Mouse (Mus musculus) spleen, adult 2 months (tissue): Measurements from ENCODE around the gene Maneal. TPM values are rescaled to one million over a fixed set of nuclear protein-coding genes. Genes with fewer than 3 reads are reported as not detected.

Experiments used
- DNase-seq, 2 experiments: peaks; one replicate each; pipeline versions ENCODE4 v3.0.0 to v3.0.0-alpha.2; 2012 to 2021; ENCODE audit warnings: low spot score in 2 of 2, low read depth in 1 of 2
- H3K27ac ChIP-seq: fragments of 200-500 bp; 2 replicates; pipeline ENCODE4 v1.5.1; 2012; ENCODE audit warnings: low read length, inconsistent platforms; ENCODE audit not compliant: insufficient read depth
- H3K27me3 ChIP-seq: fragments of 200-500 bp; 2 replicates; pipeline ENCODE4 v1.6.1; 2012; ENCODE audit warnings: mild to moderate bottlenecking, moderate library complexity, low read length, inconsistent platforms; ENCODE audit not compliant: control insufficient read depth, insufficient read depth
- H3K36me3 ChIP-seq: fragments of 200-500 bp; 2 replicates; pipeline ENCODE4 v1.6.1; 2012; ENCODE audit warnings: mild to moderate bottlenecking, low read length, inconsistent platforms; ENCODE audit not compliant: control insufficient read depth, insufficient read depth
- H3K4me1 ChIP-seq: fragments of 200-500 bp; 2 replicates; pipeline ENCODE4 v1.6.1; 2011; ENCODE audit warnings: inconsistent platforms; ENCODE audit not compliant: control insufficient read depth, insufficient read depth, insufficient read length
- H3K4me3 ChIP-seq: fragments of 200-500 bp; 2 replicates; pipeline ENCODE4 v1.5.1; 2011; ENCODE audit warnings: mild to moderate bottlenecking, inconsistent platforms; ENCODE audit not compliant: insufficient read depth, insufficient read length; ENCODE audit errors: extremely low read depth
- CTCF ChIP-seq: fragments of 200-500 bp; IDR thresholded peaks from 2 replicates; pipeline ENCODE4 v1.5.1; 2011; ENCODE audit warnings: mild to moderate bottlenecking, inconsistent platforms; ENCODE audit not compliant: insufficient read depth, insufficient read length, insufficient replicate concordance; ENCODE audit errors: extremely low read depth
- POLR2A ChIP-seq: fragments of 200-500 bp; IDR thresholded peaks from 2 replicates; pipeline ENCODE4 v1.6.1; 2011; ENCODE audit warnings: low read depth, low read length, inconsistent platforms
- WGBS: fragments of 180-500 bp; shearing (Covaris S2); methylation state at CpG from one replicate; pipeline ENCODE4 v1.1.7; 2018; 5-methylcytosine and 5-hydroxymethylcytosine counted together
- polyA plus RNA-seq: library from polyadenylated mRNA; depleted of rRNA; stranded (reverse); fragments of >200 nt; gene quantifications from 2 replicates; pipeline ENCODE4 v1.2.3, GENCODE M21; 2012

The Maneal gene
- polyA plus RNA-seq, 1 experiment, result 0.65 TPM

DNA sequence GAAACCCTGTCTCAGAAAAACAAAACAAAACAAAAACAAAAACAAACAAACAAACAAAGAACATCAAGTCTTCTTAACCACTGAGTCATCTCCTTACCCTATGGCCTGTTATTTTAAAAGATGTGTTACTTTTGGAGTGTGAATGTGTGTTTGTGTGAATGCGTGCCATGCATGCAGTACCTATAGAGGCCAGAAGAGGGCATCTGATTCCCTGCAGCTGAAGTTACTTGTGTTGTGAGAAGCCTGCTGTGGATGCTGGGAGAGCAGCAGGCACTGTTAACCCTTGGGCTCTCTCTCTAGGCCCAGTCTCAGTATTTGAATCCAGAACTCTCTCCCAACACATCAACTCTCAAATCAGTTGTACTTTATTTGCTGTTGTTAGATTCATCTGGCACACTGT, 10.7 kb upstream of the Maneal start:
- H3K4me3 ChIP-seq, result no peak overlapping the region
- no peaks in the 10 kb centered on the region for H3K36me3 ChIP-seq
- TF ChIP-seq POLR2A, result no peak
- no peak for TF ChIP-seq CTCF
- 100% methylated on average over 1 of the region's 1 CpGs for WGBS
- no peak overlapping the region for H3K27ac ChIP-seq
- H3K4me1 ChIP-seq, result no peaks in the 10 kb centered on the region
- no peaks in the 10 kb centered on the region for H3K27me3 ChIP-seq
- DNase-seq, result no peak

DNA sequence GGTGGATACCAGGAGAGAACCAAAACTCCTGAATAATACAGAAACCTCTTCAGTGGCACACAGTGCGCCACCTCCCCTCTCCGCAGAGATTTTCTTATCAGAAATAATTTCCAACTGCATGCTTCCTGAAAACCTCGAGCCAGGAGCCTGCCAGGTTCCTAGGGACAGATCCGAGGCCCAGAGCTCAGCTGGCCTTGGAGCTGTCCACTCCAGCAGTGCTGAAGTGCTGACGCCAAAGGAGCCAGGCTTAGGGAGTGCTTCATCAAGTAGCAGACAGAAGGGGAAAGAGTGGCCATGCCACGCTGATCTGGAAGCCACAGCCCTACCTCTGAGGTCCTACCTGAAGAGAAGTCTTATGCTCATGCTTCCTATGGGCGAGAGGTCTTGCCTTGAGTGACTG, 1.5 kb downstream of the Maneal start:
- Histone ChIP-seq H3K36me3 (peaks cover 9% of the 10 kb centered on the region), H3K4me1 (peaks cover 5% of the 10 kb centered on the region), H3K27me3 (peaks cover 16% of the 10 kb centered on the region), H3K4me3 (no peak overlapping the region), H3K27ac (no peak overlapping the region)
- 18% methylated on average over 7 of the region's 7 CpGs for WGBS
- no peak for TF ChIP-seq POLR2A
- TF ChIP-seq CTCF, result no peak
- no peak for DNase-seq

DNA sequence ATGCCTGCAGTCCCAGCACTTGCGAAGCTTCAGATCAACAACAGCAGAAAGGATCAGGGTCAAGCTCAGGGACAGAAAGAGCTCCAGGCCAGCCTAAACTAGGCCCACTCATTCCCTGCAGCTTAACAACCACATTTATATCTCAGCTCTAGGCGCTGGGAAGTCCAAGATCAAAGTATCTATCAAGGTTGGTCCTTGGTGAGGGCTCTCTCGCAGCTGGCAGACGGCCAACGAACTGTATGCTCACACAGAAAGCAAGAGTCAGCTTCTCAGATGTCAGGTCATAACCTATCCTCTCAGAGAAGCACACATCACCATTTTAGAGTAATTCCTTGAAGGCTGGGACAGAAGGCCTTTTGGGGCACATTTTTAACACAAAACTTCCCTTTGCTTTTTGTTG, 3.6 kb downstream of the Maneal start:
- Histone ChIP-seq H3K27ac (no peak overlapping the region), H3K36me3 (peaks cover 16% of the 10 kb centered on the region), H3K4me3 (no peak overlapping the region), H3K4me1 (peaks cover 5% of the 10 kb centered on the region), H3K27me3 (peaks cover 16% of the 10 kb centered on the region)
- TF ChIP-seq CTCF (no peak), POLR2A (no peak)
- 78% methylated on average over 5 of the region's 5 CpGs for WGBS
- DNase-seq, result no peak

DNA sequence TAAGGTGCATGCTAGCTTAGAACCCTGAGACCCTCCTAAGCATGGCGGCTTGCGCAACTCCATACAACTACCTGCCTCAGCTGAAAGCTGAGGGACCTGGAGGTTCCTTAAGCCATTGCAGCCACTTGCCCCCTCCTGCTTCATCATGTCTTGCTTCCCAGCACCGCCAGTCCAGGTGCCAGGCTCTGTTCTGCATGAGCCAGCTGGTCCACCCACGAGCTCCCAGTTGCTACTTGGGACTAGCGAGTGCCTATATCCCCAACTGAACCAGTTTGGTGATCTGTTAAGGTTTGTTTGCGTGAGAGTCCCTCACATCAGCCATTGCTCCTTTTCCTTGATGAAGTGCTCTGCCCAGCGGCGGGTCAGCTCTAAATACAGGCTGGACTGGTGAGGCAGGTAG, 5.7 kb downstream of the Maneal start:
- no peak for DNase-seq
- H3K27me3 ChIP-seq, result 0 out of 2 replicates have a peak, but pooled peaks cover 3% of the 10 kb centered on the region
- H3K4me1 ChIP-seq, result peaks cover 6% of the 10 kb centered on the region; the same call in 1 of the 2 replicates
- 92% methylated on average over 8 of the region's 8 CpGs for WGBS
- no peak for TF ChIP-seq POLR2A
- no peak for TF ChIP-seq CTCF
- H3K27ac ChIP-seq, result no peak overlapping the region
- H3K4me3 ChIP-seq, result no peak overlapping the region
- H3K36me3 ChIP-seq, result peaks cover 16% of the 10 kb centered on the region

DNA sequence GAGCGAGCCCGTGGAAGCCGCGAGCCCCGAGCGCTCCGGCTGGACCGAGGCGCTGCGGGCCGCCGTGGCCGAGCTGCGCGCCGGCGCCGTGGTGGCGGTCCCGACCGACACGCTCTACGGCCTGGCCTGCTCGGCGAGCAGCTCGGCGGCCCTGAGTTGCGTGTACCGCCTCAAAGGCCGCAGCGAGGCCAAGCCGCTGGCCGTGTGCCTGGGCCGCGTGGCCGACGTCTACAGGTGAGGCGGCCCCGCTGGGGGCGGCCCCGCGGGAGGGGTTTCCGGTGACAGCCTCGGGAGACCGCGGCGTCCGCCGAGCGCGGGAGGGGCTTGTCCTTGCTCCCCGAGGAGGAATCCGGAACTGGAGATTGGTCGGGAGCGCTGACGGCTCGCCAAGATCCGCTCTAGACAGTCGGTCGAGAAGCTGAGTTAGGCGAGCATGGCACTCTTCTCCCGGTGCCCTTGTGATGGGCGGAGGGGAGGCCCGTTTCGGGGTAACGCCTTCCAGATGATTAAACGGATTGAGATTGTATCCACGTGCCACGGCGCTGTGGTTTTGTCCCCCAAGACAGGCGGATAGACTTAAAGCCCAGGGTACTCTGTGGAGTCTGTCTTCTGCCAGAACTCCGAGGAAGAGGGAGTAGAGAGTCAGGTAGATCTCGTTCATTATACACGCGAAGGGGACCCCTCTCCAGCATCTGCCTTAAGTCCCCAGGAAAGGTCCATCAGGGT, 10.9 kb downstream of the Maneal start, which contains the start of gene 1110065P20Rik:
1110065P20Rik (minus strand) TSS at position 264 of the 726 bp plus-strand sequence.
- H3K27ac ChIP-seq, result peak within 1 kb of the TSS; percentile 85
- H3K36me3 ChIP-seq, result peaks cover 9% of the 10 kb centered on the region
- peaks cover 12% of the 10 kb centered on the region for H3K4me1 ChIP-seq
- H3K27me3 ChIP-seq, result no peaks in the 10 kb centered on the region
- under 1% methylated on average over 74 of the region's 75 CpGs for WGBS
- peak; percentile 19 to 64 for DNase-seq
- H3K4me3 ChIP-seq, result peak within 1 kb of the TSS; percentile 95
- no peak for TF ChIP-seq CTCF
- TF ChIP-seq POLR2A, result no peak; the same call in 1 of the 2 replicates

DNA sequence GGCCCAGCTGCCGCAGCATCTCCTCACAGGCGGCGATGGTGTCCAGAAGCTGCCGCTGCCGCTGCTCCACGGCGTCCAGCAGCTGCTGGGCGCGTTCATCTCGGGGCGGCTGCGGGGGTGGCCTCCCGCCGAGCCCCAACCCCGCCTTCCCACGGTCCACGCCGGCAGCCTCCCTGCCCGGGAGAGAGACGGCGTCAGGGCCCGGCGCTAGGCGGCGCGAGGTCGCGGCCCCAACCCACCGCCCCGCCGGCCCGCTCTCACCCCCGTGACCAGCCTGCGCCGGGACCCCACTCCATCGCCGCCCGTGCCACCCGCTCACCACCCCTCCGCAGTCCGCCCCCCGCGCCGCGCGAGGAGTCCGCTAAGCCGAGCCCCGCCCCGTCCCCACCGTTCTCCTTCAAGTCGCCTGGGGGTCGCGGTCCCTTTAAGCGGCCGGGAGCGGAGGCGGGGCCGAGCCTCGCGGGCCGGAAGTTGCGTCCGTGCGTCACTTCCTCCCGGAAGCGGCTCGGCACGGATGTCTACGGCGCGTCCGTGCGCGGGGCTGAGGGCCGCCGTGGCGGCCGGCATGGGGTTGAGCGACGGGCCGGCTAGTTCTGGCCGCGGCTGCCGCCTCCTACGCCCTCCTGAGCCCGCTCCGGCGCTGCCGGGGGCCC, 11.6 kb downstream of the Maneal start, which contains the start of gene Yrdc:
Yrdc (plus strand) TSS at position 419 of the 653 bp plus-strand sequence.
- WGBS, result under 1% methylated on average over 90 of the region's 90 CpGs
- Histone ChIP-seq H3K27ac (peak within 1 kb of the TSS; percentile 85), H3K4me1 (peaks cover 12% of the 10 kb centered on the region)

More for the DNA sequence above, 11.6 kb downstream of the Maneal start, which contains the start of gene Yrdc:
- H3K4me3 ChIP-seq, result peak within 1 kb of the TSS; percentile 95
- DNase-seq, result peak; percentile 78 to 90
- H3K36me3 ChIP-seq, result peaks cover 8% of the 10 kb centered on the region
- H3K27me3 ChIP-seq, result no peaks in the 10 kb centered on the region
- TF ChIP-seq CTCF, result no peak
- peak; percentile 76 for TF ChIP-seq POLR2A
